Mouse (Mus musculus) hindbrain, embryonic 12.5 days (tissue): ENCODE results near the gene Rpap2. TPM values are rescaled to one million over a fixed set of nuclear protein-coding genes. Genes with fewer than 3 reads are reported as not detected.
A peak's percentile ranks its signal among the peaks of the same experiment; 100 is the strongest.

Experiments
- ATAC-seq: fragments of 200-750 bp; cut with Nextera tagmentation; 2 replicates; pipeline ENCODE4 v1.8.0; 2017; ENCODE audit warnings: moderate TSS enrichment; ENCODE audit not compliant: low FRiP score
- H3K27ac ChIP-seq: fragments of 300-500 bp; sonication (generic); 2 replicates; pipeline ENCODE4 v1.5.1; 2016; ENCODE audit warnings: mild to moderate bottlenecking
- H3K27me3 ChIP-seq: fragments of 300-500 bp; sonication (generic); 2 replicates; pipeline ENCODE4 v1.6.1; 2016; ENCODE audit warnings: mild to moderate bottlenecking
- H3K36me3 ChIP-seq: fragments of 300-500 bp; sonication (generic); 2 replicates; pipeline ENCODE4 v1.6.1; 2016; ENCODE audit warnings: mild to moderate bottlenecking
- H3K4me1 ChIP-seq: fragments of 300-500 bp; sonication (generic); 2 replicates; pipeline ENCODE4 v1.6.1; 2016
- H3K4me2 ChIP-seq: fragments of 300-500 bp; sonication (generic); replicated peaks from 2 replicates; pipeline ENCODE4 v1.6.1; 2016; ENCODE audit warnings: mild to moderate bottlenecking
- H3K4me3 ChIP-seq: fragments of 300-500 bp; sonication (generic); 2 replicates; pipeline ENCODE4 v1.5.1; 2016; ENCODE audit warnings: mild to moderate bottlenecking
- H3K9ac ChIP-seq: fragments of 300-500 bp; sonication (generic); 2 replicates; pipeline ENCODE4 v1.6.1; 2016; ENCODE audit warnings: mild to moderate bottlenecking, moderate library complexity
- H3K9me3 ChIP-seq: fragments of 300-500 bp; sonication (generic); replicated peaks from 2 replicates; pipeline ENCODE4 v1.6.1; 2016; ENCODE audit warnings: mild to moderate bottlenecking
- WGBS: fragments of 180-500 bp; shearing (Covaris S2); methylation state at CpG from one replicate; pipeline ENCODE4 v1.1.7; 2016; 5-methylcytosine and 5-hydroxymethylcytosine counted together
- polyA plus RNA-seq: library from polyadenylated mRNA; unstranded; fragments of >200 nt; fragmentation: Nextera tagmentation; extraction: Ambion mirVana; gene quantifications from 2 replicates; pipeline ENCODE4 v1.2.1, GENCODE M21; 2016

The Rpap2 gene
- polyA plus RNA-seq, 1 experiment from 2014 or later, result 20.1 TPM

GRCm38 (mm10) chr5:107644595-107644994 lies 47.4 kb downstream of the Rpap2 start:
- no peak overlapping the region for H3K4me2 ChIP-seq
- H3K9me3 ChIP-seq, result no peaks in the 10 kb centered on the region
- no peaks in the 10 kb centered on the region for H3K4me1 ChIP-seq
- no peaks in the 10 kb centered on the region for H3K27me3 ChIP-seq
- no peak overlapping the region for H3K9ac ChIP-seq
- 93% methylated on average over 2 of the region's 2 CpGs for WGBS
- no peak overlapping the region for H3K27ac ChIP-seq
- H3K36me3 ChIP-seq, result 0 out of 2 replicates have a peak, but pooled peaks cover 8% of the 10 kb centered on the region
- ATAC-seq, result no peak
- H3K4me3 ChIP-seq, result no peak overlapping the region

DNA sequence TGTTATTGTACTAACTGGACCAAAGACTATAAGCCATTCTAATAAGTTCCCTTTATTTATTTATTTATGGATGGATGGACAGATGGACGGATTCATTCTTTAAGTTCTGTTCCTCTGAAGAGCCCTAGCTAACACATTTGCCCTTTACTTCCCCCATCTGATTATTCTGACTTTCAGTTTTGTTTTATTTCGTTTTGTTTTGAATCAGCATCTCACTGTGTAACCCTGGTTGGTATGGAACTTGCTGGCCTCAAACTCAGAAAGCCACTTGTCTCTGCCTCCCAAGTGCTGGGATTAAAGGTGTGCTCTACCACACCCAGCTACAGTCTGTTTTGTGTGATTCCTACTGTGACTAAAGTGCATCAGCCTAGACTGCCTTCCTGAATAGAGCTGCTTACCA lies 48.8 kb downstream of the Rpap2 start:
- Histone ChIP-seq H3K4me3 (no peak overlapping the region), H3K36me3 (0 out of 2 replicates have a peak, but pooled peaks cover 7% of the 10 kb centered on the region), H3K4me2 (no peak overlapping the region), H3K9me3 (no peaks in the 10 kb centered on the region), H3K27me3 (no peaks in the 10 kb centered on the region), H3K27ac (no peak overlapping the region), H3K9ac (no peak overlapping the region), H3K4me1 (no peaks in the 10 kb centered on the region)
- no peak for ATAC-seq
- WGBS, result 83% methylated on average over 2 of the region's 2 CpGs

DNA sequence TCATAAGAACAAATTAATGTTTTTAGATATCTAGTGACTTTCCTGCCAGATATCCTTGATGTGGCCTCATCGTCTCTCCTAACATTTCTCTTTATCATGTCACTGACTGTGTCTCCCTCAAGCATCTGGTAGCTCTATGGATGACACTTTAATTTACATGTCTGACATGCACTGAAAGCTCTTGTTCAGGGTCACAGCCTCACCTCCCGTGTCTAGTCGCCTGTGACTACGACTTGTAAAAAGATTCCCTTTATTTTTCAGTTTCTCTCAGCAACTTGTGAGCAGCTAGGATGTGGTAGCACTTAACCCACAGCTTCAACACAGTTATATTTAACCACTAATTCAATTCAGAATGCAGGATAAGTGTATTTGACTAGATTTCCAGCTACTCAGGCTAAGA lies 50.4 kb downstream of the Rpap2 start:
- H3K27ac ChIP-seq, result no peak overlapping the region
- H3K27me3 ChIP-seq, result no peaks in the 10 kb centered on the region
- H3K4me1 ChIP-seq, result no peaks in the 10 kb centered on the region
- 0 out of 2 replicates have a peak, but pooled peaks cover 4% of the 10 kb centered on the region for H3K36me3 ChIP-seq
- no peak overlapping the region for H3K4me3 ChIP-seq
- H3K9me3 ChIP-seq, result no peaks in the 10 kb centered on the region
- 63% methylated on average over 4 of the region's 4 CpGs for WGBS
- H3K4me2 ChIP-seq, result no peak overlapping the region
- no peak overlapping the region for H3K9ac ChIP-seq
- ATAC-seq, result no peak

- WGBS, result 89% methylated on average over 5 of the region's 5 CpGs
- H3K36me3 ChIP-seq, result 0 out of 2 replicates have a peak, but pooled peaks cover 4% of the 10 kb centered on the region
- no peaks in the 10 kb centered on the region for H3K9me3 ChIP-seq
- H3K4me2 ChIP-seq, result no peak overlapping the region
- no peaks in the 10 kb centered on the region for H3K4me1 ChIP-seq
- no peak overlapping the region for H3K4me3 ChIP-seq
- H3K9ac ChIP-seq, result no peak overlapping the region
- no peaks in the 10 kb centered on the region for H3K27me3 ChIP-seq
- H3K27ac ChIP-seq, result no peak overlapping the region
- ATAC-seq, result no peak
Measured at GRCm38 (mm10) chr5:107648552-107649125, 51.5 kb downstream of the Rpap2 start.

DNA sequence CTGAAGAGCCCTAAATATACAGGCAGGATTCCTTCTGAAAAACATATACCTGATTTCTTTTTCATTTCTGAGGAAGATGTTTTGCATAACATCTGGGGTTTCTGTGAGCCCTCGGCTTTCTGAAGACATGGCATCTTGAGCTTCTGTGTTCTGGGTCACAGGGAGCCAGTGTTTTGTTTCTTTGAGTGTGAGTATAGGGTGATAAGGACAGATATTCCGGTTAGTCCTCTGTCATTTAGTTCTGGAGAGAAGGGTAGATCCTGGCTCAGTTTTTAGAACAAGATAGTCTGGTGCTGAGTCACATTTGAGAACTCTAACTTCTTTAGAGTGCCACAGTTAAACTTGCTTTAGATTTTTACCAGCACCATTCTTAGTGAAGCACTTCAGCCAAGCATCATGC lies 52.5 kb downstream of the Rpap2 start:
- Histone ChIP-seq H3K4me1 (no peaks in the 10 kb centered on the region), H3K9ac (no peak overlapping the region), H3K4me2 (no peak overlapping the region), H3K36me3 (0 out of 2 replicates have a peak, but pooled peaks cover 3% of the 10 kb centered on the region), H3K27me3 (no peaks in the 10 kb centered on the region), H3K9me3 (no peaks in the 10 kb centered on the region), H3K27ac (no peak overlapping the region), H3K4me3 (no peak overlapping the region)
- 92% methylated on average over 2 of the region's 2 CpGs for WGBS
- no peak for ATAC-seq

DNA sequence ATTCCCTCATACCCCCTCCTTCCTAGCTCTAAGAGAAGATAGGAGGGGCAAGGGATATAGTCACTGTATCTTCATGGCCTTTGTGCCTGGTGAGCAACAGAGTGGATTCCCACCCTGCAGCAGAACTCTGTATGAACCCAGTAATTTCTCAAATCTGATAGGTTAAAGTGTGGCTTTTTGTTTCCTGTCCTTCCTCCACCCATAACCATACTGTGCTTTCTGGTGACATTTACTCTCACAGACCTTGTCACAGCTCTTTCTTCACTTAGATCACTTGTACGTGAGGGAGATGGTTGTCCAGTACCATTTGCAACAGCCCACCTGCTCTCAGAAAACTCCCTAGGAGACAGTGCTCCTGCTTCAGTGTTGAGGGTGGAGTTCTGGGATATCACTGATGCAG lies 53.3 kb downstream of the Rpap2 start:
- no peak for ATAC-seq
- Histone ChIP-seq H3K4me3 (no peak overlapping the region), H3K36me3 (no peaks in the 10 kb centered on the region), H3K9me3 (no peaks in the 10 kb centered on the region), H3K27ac (no peak overlapping the region), H3K4me2 (no peak overlapping the region), H3K4me1 (no peaks in the 10 kb centered on the region), H3K27me3 (no peaks in the 10 kb centered on the region), H3K9ac (no peak overlapping the region)
- WGBS, result 93% methylated on average over 1 of the region's 1 CpGs

DNA sequence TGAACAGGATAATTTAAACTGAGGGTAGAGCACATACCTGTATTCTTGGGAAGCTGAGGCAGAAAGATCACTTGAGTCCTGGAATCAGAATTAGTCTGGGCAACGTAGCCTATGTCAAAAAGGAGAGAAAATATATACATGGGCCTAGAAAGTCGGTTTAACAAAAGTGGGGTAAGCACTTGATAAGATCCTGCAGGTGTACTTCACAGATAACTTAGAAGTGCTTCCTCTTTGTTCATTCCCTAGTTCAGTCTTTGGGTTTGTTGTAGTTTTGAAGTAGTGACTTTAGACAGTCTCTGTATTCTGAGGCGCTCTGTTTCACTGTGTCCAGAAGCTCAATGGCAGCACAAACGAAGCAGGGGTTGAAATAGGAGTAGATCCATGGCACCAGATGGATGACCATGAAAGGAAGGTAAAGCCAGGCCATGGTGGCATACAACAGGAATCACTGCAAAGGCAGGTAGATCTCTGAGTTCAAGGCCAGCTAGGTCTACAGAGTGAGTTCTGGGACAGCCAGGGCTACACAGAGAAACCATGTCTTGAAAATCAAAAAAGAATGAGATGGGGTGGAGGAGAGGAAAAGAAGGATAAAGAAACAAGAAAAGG lies 55.0 kb downstream of the Rpap2 start:
- 0 out of 2 replicates have a peak, but pooled peaks cover under 1% of the 10 kb centered on the region for H3K36me3 ChIP-seq
- H3K4me1 ChIP-seq, result no peaks in the 10 kb centered on the region
- no peak overlapping the region for H3K4me2 ChIP-seq
- no peak overlapping the region for H3K27ac ChIP-seq
- no peak overlapping the region for H3K4me3 ChIP-seq
- no peaks in the 10 kb centered on the region for H3K27me3 ChIP-seq
- WGBS, result 91% methylated on average over 4 of the region's 4 CpGs
- H3K9me3 ChIP-seq, result no peaks in the 10 kb centered on the region
- H3K9ac ChIP-seq, result no peak overlapping the region
- ATAC-seq, result no peak

DNA sequence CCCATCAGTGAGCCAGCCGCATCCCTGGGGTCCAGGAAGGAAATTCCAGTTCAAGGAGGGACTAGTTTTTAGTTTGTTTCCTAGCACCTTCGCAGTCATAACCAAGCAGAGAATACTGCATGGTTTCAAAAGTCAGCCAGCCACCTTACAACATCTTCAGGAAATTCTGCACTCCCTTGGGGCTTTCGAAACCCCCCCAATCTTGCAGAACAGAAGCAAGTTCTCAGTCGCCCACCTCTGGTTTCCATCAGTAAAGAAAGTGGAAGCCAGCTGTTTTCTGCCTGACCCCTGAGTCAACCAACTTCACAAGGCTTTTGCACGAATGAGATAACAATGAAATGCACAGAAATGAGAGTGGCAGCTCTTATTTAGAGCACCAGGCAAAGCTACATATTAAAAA lies 81.2 kb downstream of the Rpap2 start:
- Histone ChIP-seq H3K36me3 (no peaks in the 10 kb centered on the region), H3K4me1 (no peaks in the 10 kb centered on the region; the same call in 1 of the 2 replicates), H3K4me3 (no peak overlapping the region), H3K9me3 (no peaks in the 10 kb centered on the region), H3K4me2 (no peak overlapping the region), H3K27me3 (no peaks in the 10 kb centered on the region), H3K27ac (no peak overlapping the region), H3K9ac (no peak overlapping the region)
- ATAC-seq, result no peak
- WGBS, result 64% methylated on average over 5 of the region's 5 CpGs

GRCm38 (mm10) chr5:107681300-107681699 lies 84.1 kb downstream of the Rpap2 start:
- Histone ChIP-seq H3K4me1 (no peaks in the 10 kb centered on the region; the same call in 1 of the 2 replicates), H3K9me3 (no peaks in the 10 kb centered on the region), H3K4me3 (no peak overlapping the region), H3K9ac (no peak overlapping the region), H3K27me3 (no peaks in the 10 kb centered on the region), H3K4me2 (no peak overlapping the region), H3K27ac (no peak overlapping the region), H3K36me3 (no peaks in the 10 kb centered on the region)
- no peak for ATAC-seq
- WGBS, result 76% methylated on average over 5 of the region's 5 CpGs

DNA sequence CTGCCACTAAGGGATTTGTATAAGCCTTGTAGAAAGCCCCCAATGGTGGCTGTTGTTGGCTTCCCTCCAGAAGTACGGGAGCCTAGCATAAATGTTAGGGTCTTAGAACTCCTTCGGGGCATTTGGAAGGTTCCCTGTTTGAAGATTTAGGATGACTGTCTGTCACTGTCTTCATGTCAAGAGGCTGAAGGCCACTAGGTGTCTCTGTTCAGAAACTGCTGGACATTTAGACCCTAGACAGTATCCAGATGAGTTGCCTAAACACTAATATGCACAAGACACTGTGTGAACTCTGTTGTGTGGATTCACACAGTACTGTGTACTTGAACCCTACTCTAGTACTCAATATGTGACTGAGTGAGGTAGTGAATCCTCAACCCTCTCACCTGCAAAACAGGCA lies 87.2 kb downstream of the Rpap2 start:
- Histone ChIP-seq H3K4me1 (peaks cover 7% of the 10 kb centered on the region; the same call in 1 of the 2 replicates), H3K4me2 (no peak overlapping the region), H3K27ac (no peak overlapping the region), H3K9ac (no peak overlapping the region), H3K27me3 (peaks cover 19% of the 10 kb centered on the region), H3K9me3 (no peaks in the 10 kb centered on the region), H3K4me3 (no peak overlapping the region), H3K36me3 (no peaks in the 10 kb centered on the region)
- ATAC-seq, result no peak
- WGBS, result 83% methylated on average over 2 of the region's 2 CpGs

DNA sequence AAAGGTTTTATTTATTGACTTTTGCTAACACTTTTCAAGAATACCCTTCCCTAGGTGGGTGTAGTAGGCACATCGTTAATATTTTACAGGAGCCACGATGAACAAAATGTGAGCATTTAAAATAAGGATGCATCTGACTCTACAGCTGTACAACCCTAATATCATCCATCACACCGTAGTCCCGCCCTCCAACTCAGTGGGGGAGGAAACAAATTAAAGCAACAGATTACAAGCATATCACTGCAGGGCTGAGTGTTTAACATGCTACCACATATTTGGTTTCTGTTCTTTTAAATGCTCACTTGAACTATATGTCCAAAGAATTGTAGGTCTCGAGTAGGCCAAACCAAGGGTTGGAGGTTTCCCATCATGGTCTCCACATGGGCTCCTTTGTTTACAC lies 90.0 kb downstream of the Rpap2 start:
- Histone ChIP-seq H3K36me3 (no peaks in the 10 kb centered on the region), H3K9ac (no peak overlapping the region), H3K4me3 (no peak overlapping the region), H3K4me2 (no peak overlapping the region), H3K27me3 (peaks cover 20% of the 10 kb centered on the region), H3K4me1 (peaks cover 7% of the 10 kb centered on the region; the same call in 1 of the 2 replicates), H3K9me3 (no peaks in the 10 kb centered on the region), H3K27ac (no peak overlapping the region)
- ATAC-seq, result no peak
- WGBS, result 93% methylated on average over 5 of the region's 5 CpGs

DNA sequence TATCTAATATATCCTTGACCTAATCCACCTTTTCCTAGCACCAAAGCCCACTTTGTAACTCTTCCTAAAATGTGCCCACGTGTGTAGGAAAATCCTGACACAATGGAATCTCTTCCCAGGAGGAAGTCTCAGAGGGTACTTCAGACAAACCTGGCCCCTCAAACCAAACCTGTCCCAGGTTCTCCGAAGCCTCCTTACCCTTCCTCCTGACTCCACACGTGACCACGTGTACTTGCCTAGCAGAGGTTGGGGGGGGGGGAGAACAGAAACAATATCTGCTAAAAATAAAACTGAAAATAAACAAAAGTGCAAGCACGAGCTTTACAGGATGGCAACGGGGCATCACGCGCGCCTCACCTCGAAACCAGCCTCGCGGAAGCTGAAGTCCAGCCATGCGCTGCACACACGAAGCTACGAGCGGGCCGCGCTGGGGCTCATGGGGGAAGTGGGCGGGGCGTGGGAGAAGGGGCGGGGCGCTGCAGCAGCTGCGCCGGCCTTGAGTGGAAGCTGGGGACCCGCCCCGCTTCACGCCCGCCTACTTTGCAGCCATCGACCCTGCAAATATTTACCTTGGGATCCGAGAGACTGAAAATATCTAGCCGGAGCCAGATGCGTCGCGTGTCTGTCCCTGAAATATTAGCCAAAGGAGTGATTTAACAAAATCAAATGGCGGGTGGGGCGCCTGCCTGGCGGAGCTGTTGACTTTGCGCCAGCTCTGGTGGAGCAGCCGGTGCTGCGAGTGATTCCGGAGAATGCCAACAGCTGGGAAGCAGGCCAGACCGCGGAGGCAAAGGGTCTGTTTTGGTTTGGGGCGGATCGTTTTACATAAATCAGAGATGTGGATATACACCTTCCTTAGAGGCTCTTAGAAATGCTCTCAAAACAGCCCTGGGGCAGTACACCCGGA lies 90.7 kb downstream of the Rpap2 start:
- H3K9me3 ChIP-seq, result no peaks in the 10 kb centered on the region
- peaks cover 20% of the 10 kb centered on the region for H3K27me3 ChIP-seq
- no peak overlapping the region for H3K27ac ChIP-seq
- peak overlapping the region; percentile 54 for H3K9ac ChIP-seq
- ATAC-seq, result peak; percentile 96
- H3K4me1 ChIP-seq, result peaks cover 7% of the 10 kb centered on the region; the same call in 1 of the 2 replicates
- H3K4me2 ChIP-seq, result peak overlapping the region; percentile 69
- H3K36me3 ChIP-seq, result no peaks in the 10 kb centered on the region
- H3K4me3 ChIP-seq, result peak overlapping the region; percentile 45
- WGBS, result 14% methylated on average over 46 of the region's 46 CpGs
